Mouse (Mus musculus) limb, embryonic 11.5 days (tissue): ENCODE data around the gene Gas2l1. TPM values are rescaled to one million over a fixed set of nuclear protein-coding genes. Genes with fewer than 3 reads are reported as not detected.

ENCODE experiments used
- ATAC-seq: fragments of 200-750 bp; cut with Nextera tagmentation; 2 replicates; pipeline ENCODE4 v1.8.0; 2017; ENCODE audit warnings: low read depth; ENCODE audit not compliant: insufficient number of reproducible peaks, low FRiP score, low TSS enrichment
- DNase-seq: peaks from one replicate; pipeline ENCODE4 v3.0.0-alpha.2; 2015; ENCODE audit warnings: low spot score
- H3K27ac ChIP-seq: fragments of 300-500 bp; sonication (generic); replicated peaks from 2 replicates; pipeline ENCODE4 v1.5.1; 2014; ENCODE audit warnings: low read depth, mild to moderate bottlenecking, low read length
- H3K27me3 ChIP-seq: fragments of 300-500 bp; sonication (generic); 2 replicates; pipeline ENCODE4 v1.6.1; 2014; ENCODE audit warnings: mild to moderate bottlenecking, low read length, mixed read lengths; ENCODE audit not compliant: control insufficient read depth, insufficient read depth
- H3K36me3 ChIP-seq: fragments of 300-500 bp; sonication (generic); 2 replicates; pipeline ENCODE4 v1.6.1; 2014; ENCODE audit warnings: mild to moderate bottlenecking, low read length, moderate library complexity, mixed read lengths; ENCODE audit not compliant: control insufficient read depth, insufficient read depth
- H3K4me1 ChIP-seq: fragments of 300-500 bp; sonication (generic); 2 replicates; pipeline ENCODE4 v1.6.1; 2014; ENCODE audit warnings: low read length, mixed read lengths; ENCODE audit not compliant: control insufficient read depth, insufficient read depth
- H3K4me2 ChIP-seq: fragments of 300-500 bp; sonication (generic); 2 replicates; pipeline ENCODE4 v1.6.1; 2014; ENCODE audit warnings: low read depth, mild to moderate bottlenecking, moderate library complexity; ENCODE audit not compliant: severe bottlenecking
- H3K4me3 ChIP-seq: fragments of 300-500 bp; sonication (generic); 2 replicates; pipeline ENCODE4 v1.5.1; 2014; ENCODE audit warnings: low read depth, low read length
- H3K9ac ChIP-seq: fragments of 300-500 bp; sonication (generic); 2 replicates; pipeline ENCODE4 v1.6.1; 2014; ENCODE audit warnings: mild to moderate bottlenecking, low read length
- H3K9me3 ChIP-seq: fragments of 300-500 bp; sonication (generic); 2 replicates; pipeline ENCODE4 v1.6.1; 2016; ENCODE audit warnings: low read length; ENCODE audit not compliant: control insufficient read depth
- WGBS: fragments of 180-500 bp; shearing (Covaris S2); extraction: QIAGEN DNeasy Blood & Tissue Kit; methylation state at CpG from one replicate; pipeline ENCODE4 v1.1.7; 2014; 5-methylcytosine and 5-hydroxymethylcytosine counted together
- polyA plus RNA-seq: library from polyadenylated mRNA; unstranded; fragments of >200 nt; fragmentation: Nextera tagmentation; extraction: Ambion mirVana; gene quantifications from 2 replicates; pipeline ENCODE4 v1.2.1, GENCODE M21; 2014

The Gas2l1 gene
- polyA plus RNA-seq, 1 experiment from 2014 or later = 34.2 TPM

GRCm38 (mm10) chr11:5041144-5041780, 23.9 kb downstream of the Gas2l1 start:
- 84% methylated on average over 18 of the region's 18 CpGs for WGBS
- no peaks in the 10 kb centered on the region for H3K9me3 ChIP-seq
- H3K4me3 ChIP-seq = no peak overlapping the region
- H3K4me1 ChIP-seq = no peaks in the 10 kb centered on the region
- no peak overlapping the region for H3K9ac ChIP-seq
- H3K36me3 ChIP-seq = peaks cover 11% of the 10 kb centered on the region
- H3K27me3 ChIP-seq = no peaks in the 10 kb centered on the region
- DNase-seq (no peak), ATAC-seq (no peak)
- no peak overlapping the region; the same call in 1 of the 2 replicates for H3K4me2 ChIP-seq
- H3K27ac ChIP-seq = no peak overlapping the region

GRCm38 (mm10) chr11:5040585-5040984, 24.5 kb downstream of the Gas2l1 start:
- H3K9me3 ChIP-seq = no peaks in the 10 kb centered on the region
- no peaks in the 10 kb centered on the region for H3K4me1 ChIP-seq
- H3K9ac ChIP-seq = no peak overlapping the region
- ATAC-seq (no peak), DNase-seq (no peak)
- no peaks in the 10 kb centered on the region for H3K27me3 ChIP-seq
- H3K27ac ChIP-seq = no peak overlapping the region
- WGBS = 88% methylated on average over 5 of the region's 5 CpGs
- no peak overlapping the region for H3K4me3 ChIP-seq
- H3K36me3 ChIP-seq = peaks cover 13% of the 10 kb centered on the region
- H3K4me2 ChIP-seq = no peak overlapping the region; the same call in 1 of the 2 replicates

- Histone ChIP-seq H3K4me2 (no peak overlapping the region), H3K27ac (no peak overlapping the region), H3K36me3 (peaks cover 21% of the 10 kb centered on the region), H3K9me3 (no peaks in the 10 kb centered on the region), H3K4me1 (no peaks in the 10 kb centered on the region), H3K27me3 (no peaks in the 10 kb centered on the region), H3K4me3 (no peak overlapping the region), H3K9ac (no peak overlapping the region)
- ATAC-seq (no peak), DNase-seq (no peak)
- WGBS = 85% methylated on average over 8 of the region's 8 CpGs
Observed at GRCm38 (mm10) chr11:5037146-5037854, 27.8 kb downstream of the Gas2l1 start.

GRCm38 (mm10) chr11:5035421-5035820, 29.7 kb downstream of the Gas2l1 start:
- no peak overlapping the region for H3K4me2 ChIP-seq
- no peak overlapping the region for H3K4me3 ChIP-seq
- 90% methylated on average over 4 of the region's 4 CpGs for WGBS
- H3K36me3 ChIP-seq = peaks cover 23% of the 10 kb centered on the region
- H3K9ac ChIP-seq = no peak overlapping the region
- H3K9me3 ChIP-seq = no peaks in the 10 kb centered on the region
- H3K27ac ChIP-seq = no peak overlapping the region
- H3K4me1 ChIP-seq = no peaks in the 10 kb centered on the region
- H3K27me3 ChIP-seq = no peaks in the 10 kb centered on the region
- no peak for DNase-seq
- ATAC-seq = no peak

GRCm38 (mm10) chr11:5033136-5033535, 32.0 kb downstream of the Gas2l1 start:
- Histone ChIP-seq H3K9ac (no peak overlapping the region), H3K9me3 (no peaks in the 10 kb centered on the region), H3K27me3 (no peaks in the 10 kb centered on the region), H3K4me2 (no peak overlapping the region), H3K4me1 (no peaks in the 10 kb centered on the region), H3K36me3 (peaks cover 17% of the 10 kb centered on the region; the same call in 1 of the 2 replicates), H3K4me3 (no peak overlapping the region), H3K27ac (no peak overlapping the region)
- DNase-seq (no peak), ATAC-seq (no peak)
- WGBS = 97% methylated on average over 3 of the region's 3 CpGs

GRCm38 (mm10) chr11:5032706-5033105, 32.4 kb downstream of the Gas2l1 start:
- H3K9me3 ChIP-seq = no peaks in the 10 kb centered on the region
- H3K27ac ChIP-seq = no peak overlapping the region
- no peak overlapping the region for H3K4me2 ChIP-seq
- H3K4me3 ChIP-seq = no peak overlapping the region
- no peaks in the 10 kb centered on the region for H3K27me3 ChIP-seq
- DNase-seq (no peak), ATAC-seq (no peak)
- no peak overlapping the region for H3K9ac ChIP-seq
- 95% methylated on average over 10 of the region's 10 CpGs for WGBS
- H3K4me1 ChIP-seq = no peaks in the 10 kb centered on the region
- H3K36me3 ChIP-seq = peaks cover 17% of the 10 kb centered on the region; the same call in 1 of the 2 replicates

- Histone ChIP-seq H3K36me3 (peaks cover 7% of the 10 kb centered on the region; the same call in 1 of the 2 replicates), H3K9ac (no peak overlapping the region), H3K4me1 (no peaks in the 10 kb centered on the region), H3K27ac (no peak overlapping the region), H3K27me3 (no peaks in the 10 kb centered on the region), H3K4me3 (no peak overlapping the region), H3K4me2 (no peak overlapping the region), H3K9me3 (no peaks in the 10 kb centered on the region)
- ATAC-seq (no peak), DNase-seq (no peak)
- 93% methylated on average over 7 of the region's 7 CpGs for WGBS
Observed at GRCm38 (mm10) chr11:5028228-5028627, 36.9 kb downstream of the Gas2l1 start.

GRCm38 (mm10) chr11:5025108-5025507, 40.0 kb downstream of the Gas2l1 start:
- 97% methylated on average over 1 of the region's 1 CpGs for WGBS
- no peaks in the 10 kb centered on the region for H3K4me1 ChIP-seq
- no peaks in the 10 kb centered on the region for H3K27me3 ChIP-seq
- no peak overlapping the region for H3K4me2 ChIP-seq
- H3K4me3 ChIP-seq = no peak overlapping the region
- no peak overlapping the region for H3K9ac ChIP-seq
- H3K36me3 ChIP-seq = peaks cover 5% of the 10 kb centered on the region; the same call in 1 of the 2 replicates
- ATAC-seq (no peak), DNase-seq (no peak)
- H3K9me3 ChIP-seq = no peaks in the 10 kb centered on the region
- H3K27ac ChIP-seq = no peak overlapping the region
